Mouse (Mus musculus) heart, embryonic 16.5 days (tissue): ENCODE data around the gene Sstr5. TPM values are rescaled to one million over a fixed set of nuclear protein-coding genes. Genes with fewer than 3 reads are reported as not detected.
A peak's percentile ranks its signal among the peaks of the same experiment; 100 is the strongest.

Source experiments
- ATAC-seq: fragments of 200-750 bp; cut with Nextera tagmentation; replicated peaks from 2 replicates; pipeline ENCODE4 v1.8.0; 2017; ENCODE audit warnings: moderate number of reproducible peaks; ENCODE audit not compliant: insufficient read depth, low FRiP score; ENCODE audit errors: extremely low read depth
- H3K27ac ChIP-seq: fragments of 300-500 bp; sonication (generic); 2 replicates; pipeline ENCODE4 v1.5.1; 2014; ENCODE audit warnings: mild to moderate bottlenecking, low read length, control low read depth, moderate library complexity
- H3K27me3 ChIP-seq: fragments of 300-500 bp; sonication (generic); 2 replicates; pipeline ENCODE4 v1.6.1; 2014; ENCODE audit warnings: low read length, mixed read lengths; ENCODE audit not compliant: control insufficient read depth, insufficient read depth
- H3K36me3 ChIP-seq: fragments of 300-500 bp; sonication (generic); 2 replicates; pipeline ENCODE4 v1.6.1; 2014; ENCODE audit not compliant: control insufficient read depth, insufficient read depth
- H3K4me1 ChIP-seq: fragments of 300-500 bp; sonication (generic); 2 replicates; pipeline ENCODE4 v1.6.1; 2014; ENCODE audit warnings: low read length, mixed read lengths; ENCODE audit not compliant: control insufficient read depth, insufficient read depth
- H3K4me2 ChIP-seq: fragments of 300-500 bp; sonication (generic); 2 replicates; pipeline ENCODE4 v1.6.1; 2014; ENCODE audit warnings: low read depth, mild to moderate bottlenecking, control low read depth, low read length
- H3K4me3 ChIP-seq: fragments of 300-500 bp; sonication (generic); 2 replicates; pipeline ENCODE4 v1.5.1; 2014; ENCODE audit warnings: mild to moderate bottlenecking, control low read depth, low read length
- H3K9ac ChIP-seq: fragments of 300-500 bp; sonication (generic); 2 replicates; pipeline ENCODE4 v1.6.1; 2014; ENCODE audit warnings: low read length, control low read depth
- H3K9me3 ChIP-seq: fragments of 300-500 bp; sonication (generic); replicated peaks from 2 replicates; pipeline ENCODE4 v1.6.1; 2016; ENCODE audit warnings: low read length; ENCODE audit not compliant: control insufficient read depth
- WGBS: fragments of 180-500 bp; shearing (Covaris S2); extraction: QIAGEN DNeasy Blood & Tissue Kit; methylation state at CpG from one replicate; pipeline ENCODE4 v1.1.7; 2014; 5-methylcytosine and 5-hydroxymethylcytosine counted together
- polyA plus RNA-seq: library from polyadenylated mRNA; unstranded; fragments of >200 nt; fragmentation: Nextera tagmentation; extraction: Ambion mirVana; gene quantifications from 2 replicates; pipeline ENCODE4 v1.2.1, GENCODE M21; 2015

Gene Sstr5
- polyA plus RNA-seq, result 0.07 and 0.12 TPM in 2 replicates

DNA sequence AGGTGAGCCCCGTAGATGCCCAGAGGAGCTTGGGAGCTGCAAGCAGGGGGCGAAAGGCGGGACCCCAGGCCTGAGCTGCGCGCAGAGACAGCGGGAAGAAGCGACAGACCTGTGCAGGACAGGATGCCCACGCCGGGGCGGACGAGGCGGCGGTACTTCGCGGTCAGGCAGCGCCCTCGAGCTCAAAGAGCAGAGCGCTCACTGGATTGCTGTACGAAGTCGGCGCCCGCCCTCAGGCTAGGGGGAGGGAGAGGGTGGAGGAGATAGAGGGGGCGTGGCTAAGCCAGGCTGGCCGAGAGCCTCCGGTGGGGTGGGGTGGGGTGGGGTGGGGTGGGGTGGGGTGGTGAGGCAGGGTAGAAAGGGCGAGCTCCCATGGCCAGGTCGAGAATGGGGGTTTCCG is at the start of gene Sstr5:
Gene Sstr5, minus strand, starts transcription at position 276 of the 400 bp plus-strand sequence.
- Histone ChIP-seq H3K36me3 (no peaks in the 10 kb centered on the region), H3K27me3 (peaks cover 33% of the 10 kb centered on the region), H3K27ac (no peak within 1 kb of the TSS), H3K9me3 (no peaks in the 10 kb centered on the region), H3K9ac (0 out of 2 replicates have a peak within 1 kb of the TSS, but pooled peaks have one; percentile 40), H3K4me2 (peak within 1 kb of the TSS; percentile 48), H3K4me3 (peak within 1 kb of the TSS; percentile 32; the same call in 1 of the 2 replicates), H3K4me1 (peaks cover 5% of the 10 kb centered on the region)
- ATAC-seq, result no peak
- WGBS, result 5% methylated on average over 22 of the region's 28 CpGs

DNA sequence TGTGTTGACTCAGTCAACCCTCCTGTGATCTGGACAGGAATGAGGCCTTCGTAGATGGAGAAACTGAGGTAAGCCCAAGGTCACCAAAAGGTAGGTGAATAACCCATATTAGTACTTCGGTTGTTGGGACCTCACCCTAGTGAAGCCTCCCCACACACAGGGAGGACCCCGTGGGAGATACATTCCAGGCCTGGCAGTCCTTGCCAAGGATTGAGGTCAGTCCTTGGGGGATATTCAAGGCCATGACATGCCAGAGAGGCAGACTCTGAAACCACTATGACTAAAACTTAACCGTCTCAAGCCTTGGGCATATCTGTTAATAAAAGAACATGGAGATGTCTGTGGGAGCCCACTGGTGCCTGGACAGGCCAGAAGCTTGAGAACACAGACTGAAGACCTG is 44.7 kb upstream of the Sstr5 start:
- no peaks in the 10 kb centered on the region for H3K36me3 ChIP-seq
- no peak overlapping the region for H3K4me3 ChIP-seq
- WGBS, result 72% methylated on average over 4 of the region's 4 CpGs
- peaks cover 10% of the 10 kb centered on the region for H3K4me1 ChIP-seq
- H3K9ac ChIP-seq, result no peak overlapping the region
- H3K9me3 ChIP-seq, result no peaks in the 10 kb centered on the region
- H3K27me3 ChIP-seq, result no peaks in the 10 kb centered on the region
- no peak overlapping the region for H3K4me2 ChIP-seq
- ATAC-seq, result no peak
- no peak overlapping the region for H3K27ac ChIP-seq

DNA sequence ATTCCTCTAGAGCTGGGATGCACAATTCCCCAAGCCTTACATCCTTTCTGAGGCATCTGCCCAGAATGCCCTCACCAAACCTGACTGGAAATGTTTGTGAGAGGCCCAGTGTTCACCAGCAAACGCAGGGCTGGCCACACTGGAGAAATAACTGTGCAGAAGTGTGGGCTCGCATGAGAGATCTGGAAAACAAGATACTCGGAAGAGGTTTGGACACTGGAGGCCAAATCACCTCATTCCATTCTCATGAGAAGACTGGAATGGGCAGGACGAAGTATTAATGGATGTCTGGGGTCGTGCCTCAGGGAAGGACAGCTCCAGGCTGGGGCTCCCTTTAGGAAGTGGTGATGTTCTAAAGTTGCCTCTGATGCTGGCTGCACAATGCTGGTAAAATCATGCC is 43.6 kb upstream of the Sstr5 start:
- Histone ChIP-seq H3K9ac (no peak overlapping the region), H3K4me3 (no peak overlapping the region), H3K4me1 (peaks cover 10% of the 10 kb centered on the region), H3K27ac (no peak overlapping the region), H3K27me3 (no peaks in the 10 kb centered on the region), H3K4me2 (no peak overlapping the region), H3K9me3 (no peaks in the 10 kb centered on the region), H3K36me3 (no peaks in the 10 kb centered on the region)
- WGBS, result 51% methylated on average over 5 of the region's 5 CpGs
- ATAC-seq, result no peak

DNA sequence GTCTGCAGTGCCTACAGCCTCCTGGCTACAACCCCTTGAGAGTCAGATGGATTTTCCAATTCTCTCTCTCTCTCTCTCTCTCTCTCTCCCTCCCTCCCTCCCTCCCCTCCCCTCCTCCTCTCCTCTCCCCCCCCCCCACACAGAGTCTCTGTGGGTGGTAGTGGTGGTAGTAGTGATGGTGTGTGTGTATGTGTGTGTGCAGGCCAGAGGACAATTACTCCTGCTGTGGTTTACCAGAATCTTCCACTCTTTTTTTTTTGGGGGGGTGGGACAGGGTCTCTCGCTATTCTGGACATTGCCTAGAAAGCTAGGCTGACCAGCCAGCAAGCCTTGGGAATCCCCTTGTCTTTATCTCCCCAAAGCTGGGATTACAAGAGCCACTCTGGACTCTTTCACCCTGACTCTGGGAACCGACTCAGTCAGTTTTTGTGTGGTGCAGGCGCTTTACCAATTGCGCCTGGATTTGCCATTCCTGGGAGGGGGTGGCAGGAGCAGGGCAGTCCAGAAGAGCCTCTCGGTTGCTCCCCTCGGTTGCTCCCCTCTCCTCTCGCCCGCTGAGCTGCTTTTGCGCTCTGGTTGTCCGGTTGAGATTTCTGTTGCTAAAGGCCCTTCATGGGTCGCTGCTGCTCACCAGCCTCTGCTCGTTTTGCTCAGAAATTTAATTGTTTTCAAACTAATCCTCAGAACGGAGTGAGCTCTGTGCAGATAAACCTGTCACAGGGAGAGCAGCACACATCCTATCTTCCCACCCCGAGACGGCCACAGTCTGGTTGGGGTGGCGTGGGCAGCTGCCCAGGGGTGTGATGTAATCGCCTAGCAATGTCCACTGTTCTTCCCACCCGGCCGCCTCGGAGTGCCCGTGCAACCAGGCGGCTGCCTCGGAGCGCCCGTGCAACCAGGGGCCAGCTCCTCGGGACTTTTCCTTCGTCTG is 42.1 kb upstream of the Sstr5 start:
- Histone ChIP-seq H3K27ac (peak overlapping the region; percentile 40), H3K9ac (peak overlapping the region; percentile 16), H3K4me1 (peaks cover 10% of the 10 kb centered on the region), H3K27me3 (no peaks in the 10 kb centered on the region), H3K36me3 (no peaks in the 10 kb centered on the region), H3K4me3 (peak overlapping the region; percentile 5; the same call in 1 of the 2 replicates), H3K9me3 (no peaks in the 10 kb centered on the region), H3K4me2 (peak overlapping the region; percentile 53)
- peak; percentile 80 for ATAC-seq
- 19% methylated on average over 27 of the region's 27 CpGs for WGBS

DNA sequence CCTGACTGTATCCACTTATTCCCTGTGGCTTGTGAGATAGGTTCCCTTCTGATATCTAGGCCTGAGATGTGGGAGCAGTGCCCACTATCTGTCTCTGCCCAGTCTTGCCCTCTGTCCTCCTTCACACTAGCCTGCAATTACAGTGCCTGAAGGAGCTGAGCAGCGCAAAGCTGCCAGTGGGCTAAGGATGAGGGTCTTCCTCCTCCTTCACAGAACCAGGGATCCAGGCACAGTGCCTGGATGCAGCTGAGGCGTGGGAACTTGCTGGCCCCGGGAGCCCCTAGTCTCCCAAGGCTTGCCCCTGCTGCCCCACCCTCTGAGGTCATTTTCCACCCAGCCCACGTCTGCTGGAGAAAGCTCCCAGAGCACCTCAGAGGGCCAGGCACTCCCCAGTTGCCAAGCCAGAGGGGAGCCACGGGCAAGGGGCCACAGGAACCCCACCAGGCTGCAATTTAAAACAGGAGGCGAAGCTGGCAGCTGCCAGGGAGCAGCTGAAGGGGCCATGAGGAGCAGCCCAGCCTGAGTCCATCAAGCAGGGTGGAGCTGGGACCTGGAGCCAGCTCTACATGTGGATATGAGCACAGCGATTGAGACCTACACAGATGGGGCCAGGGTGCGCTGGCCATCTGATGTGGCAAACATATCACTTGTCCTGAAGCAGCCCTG is 33.4 kb upstream of the Sstr5 start:
- Histone ChIP-seq H3K27me3 (0 out of 2 replicates have a peak, but pooled peaks cover 3% of the 10 kb centered on the region), H3K4me1 (0 out of 2 replicates have a peak, but pooled peaks cover 4% of the 10 kb centered on the region), H3K36me3 (no peaks in the 10 kb centered on the region), H3K27ac (no peak overlapping the region), H3K4me3 (no peak overlapping the region), H3K9me3 (no peaks in the 10 kb centered on the region), H3K9ac (no peak overlapping the region), H3K4me2 (no peak overlapping the region)
- ATAC-seq, result no peak
- WGBS, result 56% methylated on average over 8 of the region's 8 CpGs

DNA sequence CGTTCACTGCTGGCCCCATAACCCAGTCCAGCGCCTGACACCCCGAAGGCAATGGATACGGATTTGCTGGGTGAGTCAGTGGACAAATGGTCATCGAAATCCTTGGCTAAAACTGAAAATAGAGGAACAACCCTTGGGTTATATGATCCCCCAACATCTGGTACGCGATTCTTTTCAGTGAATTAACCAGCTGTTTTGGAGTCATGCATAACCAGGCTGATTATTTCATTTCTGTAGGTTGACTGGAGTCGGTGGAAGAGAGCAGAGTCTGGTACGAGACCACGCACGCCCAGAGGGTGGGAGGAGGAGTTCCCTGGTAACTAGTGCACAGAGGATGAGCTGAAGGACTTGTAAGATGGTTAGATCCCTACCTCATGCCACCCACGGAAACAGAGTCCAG is 25.0 kb upstream of the Sstr5 start:
- H3K36me3 ChIP-seq, result no peaks in the 10 kb centered on the region
- H3K27me3 ChIP-seq, result no peaks in the 10 kb centered on the region; the same call in 1 of the 2 replicates
- no peaks in the 10 kb centered on the region for H3K9me3 ChIP-seq
- H3K9ac ChIP-seq, result no peak overlapping the region
- no peak overlapping the region for H3K27ac ChIP-seq
- no peak overlapping the region for H3K4me3 ChIP-seq
- ATAC-seq, result no peak
- H3K4me2 ChIP-seq, result no peak overlapping the region
- 0 out of 2 replicates have a peak, but pooled peaks cover 4% of the 10 kb centered on the region for H3K4me1 ChIP-seq
- WGBS, result 82% methylated on average over 12 of the region's 12 CpGs

DNA sequence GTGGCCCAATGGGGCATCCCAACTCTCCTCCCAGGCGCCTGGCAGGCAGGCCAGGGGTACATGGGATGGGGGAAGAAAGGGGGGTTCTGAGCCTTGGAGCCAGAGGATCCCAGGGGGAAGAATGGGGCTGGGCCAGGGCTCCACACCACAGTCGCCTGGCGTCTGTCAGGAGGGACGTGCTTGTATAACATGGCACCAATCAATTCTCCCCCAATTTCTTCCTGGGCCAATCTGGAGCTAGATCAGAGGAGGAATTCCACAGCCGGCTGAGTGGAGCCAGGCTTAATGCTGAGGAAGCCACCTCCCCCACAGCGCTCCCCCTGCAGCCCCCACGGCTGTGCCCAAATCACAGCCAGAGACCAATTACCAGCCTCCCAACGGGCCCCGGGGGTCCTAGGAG is 23.4 kb upstream of the Sstr5 start:
- Histone ChIP-seq H3K4me3 (no peak overlapping the region), H3K36me3 (no peaks in the 10 kb centered on the region), H3K27me3 (no peaks in the 10 kb centered on the region; the same call in 1 of the 2 replicates), H3K27ac (no peak overlapping the region), H3K4me1 (no peaks in the 10 kb centered on the region), H3K4me2 (no peak overlapping the region), H3K9ac (no peak overlapping the region), H3K9me3 (no peaks in the 10 kb centered on the region)
- ATAC-seq, result no peak
- WGBS, result 30% methylated on average over 9 of the region's 9 CpGs

DNA sequence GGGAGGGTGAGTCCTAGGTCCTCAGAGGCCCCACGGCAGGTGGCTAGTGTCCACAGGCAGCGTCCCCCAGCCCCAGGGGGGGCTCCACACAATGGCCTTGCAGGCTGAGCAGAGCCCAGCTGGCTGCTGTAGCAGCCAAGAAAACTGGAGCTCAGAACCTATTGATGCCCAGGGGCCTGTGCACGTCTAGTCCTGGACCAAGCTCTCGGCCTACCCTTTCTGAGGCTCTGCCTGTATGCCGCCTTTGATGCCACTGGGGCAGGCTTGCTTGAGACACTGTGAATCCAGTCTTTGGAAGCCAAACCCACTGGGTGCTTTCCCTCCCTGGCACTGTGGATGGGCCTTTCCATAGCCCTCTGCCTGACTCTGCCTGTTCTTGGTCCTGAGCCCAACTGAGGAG is 22.4 kb upstream of the Sstr5 start:
- Histone ChIP-seq H3K9ac (no peak overlapping the region), H3K4me2 (no peak overlapping the region), H3K27ac (no peak overlapping the region), H3K4me3 (no peak overlapping the region), H3K36me3 (no peaks in the 10 kb centered on the region), H3K4me1 (no peaks in the 10 kb centered on the region), H3K9me3 (no peaks in the 10 kb centered on the region), H3K27me3 (no peaks in the 10 kb centered on the region; the same call in 1 of the 2 replicates)
- WGBS, result 80% methylated on average over 5 of the region's 5 CpGs
- no peak for ATAC-seq

DNA sequence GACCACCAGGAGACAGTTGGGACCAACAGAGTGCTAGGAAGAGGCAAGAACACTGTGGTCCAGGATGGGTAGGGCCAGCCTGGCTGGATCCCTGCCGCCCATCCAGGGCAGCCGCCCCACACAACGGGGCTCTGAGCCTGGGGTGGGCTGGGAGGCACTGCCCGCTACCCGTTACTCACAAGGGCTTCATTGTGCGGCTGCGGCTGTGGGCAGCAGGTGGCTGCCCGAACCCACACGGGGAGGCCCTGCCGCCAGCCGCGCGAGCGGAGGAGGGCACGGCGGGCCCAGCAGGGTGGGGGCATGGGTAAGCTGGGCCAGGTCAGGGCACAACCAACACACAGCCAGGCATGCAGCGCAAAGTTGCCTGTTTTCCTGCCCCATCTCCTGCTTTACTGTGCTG is 21.1 kb upstream of the Sstr5 start:
- H3K36me3 ChIP-seq, result no peaks in the 10 kb centered on the region
- H3K9me3 ChIP-seq, result no peaks in the 10 kb centered on the region; the same call in 1 of the 2 replicates
- H3K27me3 ChIP-seq, result no peaks in the 10 kb centered on the region; the same call in 1 of the 2 replicates
- no peaks in the 10 kb centered on the region for H3K4me1 ChIP-seq
- no peak overlapping the region for H3K4me2 ChIP-seq
- ATAC-seq, result no peak
- H3K4me3 ChIP-seq, result no peak overlapping the region
- no peak overlapping the region for H3K9ac ChIP-seq
- WGBS, result 92% methylated on average over 17 of the region's 17 CpGs
- no peak overlapping the region for H3K27ac ChIP-seq
